Mouse (Mus musculus) liver, embryonic 15.5 days (tissue): ENCODE results near the gene Akap6. TPM values are rescaled to one million over a fixed set of nuclear protein-coding genes. Genes with fewer than 3 reads are reported as not detected.

Experiments used
- ATAC-seq: fragments of 200-750 bp; cut with Nextera tagmentation; 2 replicates; pipeline ENCODE4 v1.8.0; 2017; ENCODE audit warnings: moderate number of reproducible peaks, mild to moderate bottlenecking, moderate library complexity; ENCODE audit not compliant: insufficient read depth
- H3K27ac ChIP-seq: fragments of 300-500 bp; sonication (generic); replicated peaks from 2 replicates; pipeline ENCODE4 v1.5.1; 2015; ENCODE audit warnings: mild to moderate bottlenecking, inconsistent platforms
- H3K27me3 ChIP-seq: fragments of 300-500 bp; sonication (generic); 2 replicates; pipeline ENCODE4 v1.6.1; 2015; ENCODE audit warnings: mild to moderate bottlenecking, inconsistent platforms
- H3K36me3 ChIP-seq: fragments of 300-500 bp; sonication (generic); replicated peaks from 2 replicates; pipeline ENCODE4 v1.6.1; 2015; ENCODE audit warnings: moderate library complexity, mild to moderate bottlenecking, inconsistent platforms
- H3K4me1 ChIP-seq: fragments of 300-500 bp; sonication (generic); replicated peaks from 2 replicates; pipeline ENCODE4 v1.6.1; 2015; ENCODE audit warnings: inconsistent platforms
- H3K4me2 ChIP-seq: fragments of 300-500 bp; sonication (generic); 2 replicates; pipeline ENCODE4 v1.6.1; 2015; ENCODE audit warnings: moderate library complexity, mild to moderate bottlenecking, inconsistent platforms
- H3K4me3 ChIP-seq: fragments of 300-500 bp; sonication (generic); replicated peaks from 2 replicates; pipeline ENCODE4 v1.5.1; 2015; ENCODE audit warnings: mild to moderate bottlenecking, inconsistent platforms
- H3K9ac ChIP-seq: fragments of 300-500 bp; sonication (generic); 2 replicates; pipeline ENCODE4 v1.6.1; 2015; ENCODE audit warnings: moderate library complexity, mild to moderate bottlenecking, inconsistent platforms
- H3K9me3 ChIP-seq: fragments of 300-500 bp; sonication (generic); replicated peaks from 2 replicates; pipeline ENCODE4 v1.6.1; 2016; ENCODE audit warnings: inconsistent platforms
- WGBS: fragments of 180-500 bp; shearing (Covaris S2); methylation state at CpG from one replicate; pipeline ENCODE4 v1.1.7; 2015; ENCODE audit warnings: mixed read lengths; ENCODE audit not compliant: insufficient replicate concordance; 5-methylcytosine and 5-hydroxymethylcytosine counted together
- polyA plus RNA-seq: library from polyadenylated mRNA; unstranded; fragments of >200 nt; fragmentation: Nextera tagmentation; extraction: Ambion mirVana; gene quantifications from 2 replicates; pipeline ENCODE4 v1.2.1, GENCODE M21; 2015

Gene Akap6
- polyA plus RNA-seq, 1 experiment from 2014 or later: 0.05 TPM

GRCm38 (mm10) chr12:52925448-52925847 is 226.3 kb downstream of the Akap6 start:
- H3K4me2 ChIP-seq: no peak overlapping the region
- no peak for ATAC-seq
- no peaks in the 10 kb centered on the region for H3K36me3 ChIP-seq
- H3K27me3 ChIP-seq: no peaks in the 10 kb centered on the region
- H3K4me3 ChIP-seq: no peak overlapping the region
- WGBS: 64% methylated on average over 4 of the region's 4 CpGs
- H3K27ac ChIP-seq: no peak overlapping the region
- no peaks in the 10 kb centered on the region for H3K9me3 ChIP-seq
- H3K9ac ChIP-seq: no peak overlapping the region
- no peaks in the 10 kb centered on the region for H3K4me1 ChIP-seq

DNA sequence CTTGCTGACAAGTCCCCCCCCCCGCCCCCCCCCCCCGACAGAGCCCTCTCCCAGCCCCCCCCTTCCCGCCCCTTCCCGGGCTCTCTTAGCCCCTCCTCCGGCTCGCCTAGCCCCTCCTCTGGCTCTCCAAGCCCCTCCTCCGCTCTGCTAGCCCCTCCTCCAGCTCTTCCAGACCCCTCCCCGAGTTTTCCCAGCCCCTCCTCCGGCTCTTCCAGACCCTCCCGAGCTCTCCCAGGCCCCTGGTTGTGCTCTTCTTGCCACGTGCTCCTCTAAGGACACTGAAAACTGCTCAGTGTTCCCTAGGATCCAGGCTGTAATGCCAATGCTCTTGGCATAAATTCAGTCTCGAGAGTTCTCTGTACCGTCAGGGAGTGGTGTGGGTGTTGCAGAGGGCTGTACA is 234.6 kb downstream of the Akap6 start:
- no peak overlapping the region for H3K27ac ChIP-seq
- no peak for ATAC-seq
- 57% methylated on average over 6 of the region's 13 CpGs for WGBS
- no peaks in the 10 kb centered on the region for H3K36me3 ChIP-seq
- H3K4me1 ChIP-seq: no peaks in the 10 kb centered on the region
- no peaks in the 10 kb centered on the region for H3K27me3 ChIP-seq
- no peaks in the 10 kb centered on the region for H3K9me3 ChIP-seq
- H3K4me2 ChIP-seq: no peak overlapping the region
- no peak overlapping the region for H3K9ac ChIP-seq
- H3K4me3 ChIP-seq: no peak overlapping the region

- H3K27ac ChIP-seq: no peak overlapping the region
- no peak overlapping the region for H3K4me3 ChIP-seq
- H3K4me2 ChIP-seq: no peak overlapping the region
- H3K4me1 ChIP-seq: no peaks in the 10 kb centered on the region
- WGBS: 72% methylated on average over 3 of the region's 3 CpGs
- no peak for ATAC-seq
- H3K9me3 ChIP-seq: no peaks in the 10 kb centered on the region
- no peaks in the 10 kb centered on the region for H3K27me3 ChIP-seq
- no peak overlapping the region for H3K9ac ChIP-seq
- H3K36me3 ChIP-seq: no peaks in the 10 kb centered on the region
Observed at GRCm38 (mm10) chr12:52934989-52935388, 235.8 kb downstream of the Akap6 start.

- 59% methylated on average over 5 of the region's 5 CpGs for WGBS
- no peak overlapping the region for H3K9ac ChIP-seq
- H3K27me3 ChIP-seq: no peaks in the 10 kb centered on the region
- no peak for ATAC-seq
- no peaks in the 10 kb centered on the region for H3K36me3 ChIP-seq
- no peaks in the 10 kb centered on the region for H3K4me1 ChIP-seq
- H3K4me2 ChIP-seq: no peak overlapping the region
- no peak overlapping the region for H3K27ac ChIP-seq
- H3K9me3 ChIP-seq: no peaks in the 10 kb centered on the region
- H3K4me3 ChIP-seq: no peak overlapping the region
Observed at GRCm38 (mm10) chr12:52938786-52939185, 239.6 kb downstream of the Akap6 start.

GRCm38 (mm10) chr12:52939324-52939946 is 240.3 kb downstream of the Akap6 start:
- no peak overlapping the region for H3K9ac ChIP-seq
- H3K9me3 ChIP-seq: no peaks in the 10 kb centered on the region
- no peak overlapping the region for H3K4me3 ChIP-seq
- H3K4me1 ChIP-seq: no peaks in the 10 kb centered on the region
- no peak overlapping the region for H3K27ac ChIP-seq
- no peaks in the 10 kb centered on the region for H3K27me3 ChIP-seq
- no peak overlapping the region for H3K4me2 ChIP-seq
- no peak for ATAC-seq
- H3K36me3 ChIP-seq: no peaks in the 10 kb centered on the region
- 28% methylated on average over 15 of the region's 15 CpGs for WGBS

DNA sequence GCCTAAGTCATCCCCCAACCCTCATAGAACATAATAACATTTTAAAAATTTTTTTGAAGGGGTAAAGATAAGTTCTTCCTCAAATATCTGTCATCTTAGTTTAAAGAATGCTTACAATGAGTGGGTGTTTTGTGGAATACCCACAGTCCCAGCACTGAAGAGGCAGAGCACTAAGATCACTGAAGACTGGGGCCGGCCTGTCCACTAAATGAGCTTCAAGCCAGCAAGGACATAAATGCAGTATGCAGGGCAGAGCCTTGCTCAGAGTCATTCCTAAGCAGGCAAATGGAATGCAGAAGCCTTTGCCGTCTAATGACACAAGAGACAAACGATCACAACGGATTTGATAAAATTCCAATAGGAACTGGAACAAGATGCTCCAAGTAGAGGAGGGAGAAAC is 242.8 kb downstream of the Akap6 start:
- no peaks in the 10 kb centered on the region for H3K36me3 ChIP-seq
- no peak overlapping the region for H3K4me2 ChIP-seq
- H3K27me3 ChIP-seq: no peaks in the 10 kb centered on the region
- no peaks in the 10 kb centered on the region for H3K9me3 ChIP-seq
- 64% methylated on average over 4 of the region's 4 CpGs for WGBS
- no peaks in the 10 kb centered on the region for H3K4me1 ChIP-seq
- no peak overlapping the region for H3K9ac ChIP-seq
- H3K27ac ChIP-seq: no peak overlapping the region
- ATAC-seq: no peak
- H3K4me3 ChIP-seq: no peak overlapping the region

DNA sequence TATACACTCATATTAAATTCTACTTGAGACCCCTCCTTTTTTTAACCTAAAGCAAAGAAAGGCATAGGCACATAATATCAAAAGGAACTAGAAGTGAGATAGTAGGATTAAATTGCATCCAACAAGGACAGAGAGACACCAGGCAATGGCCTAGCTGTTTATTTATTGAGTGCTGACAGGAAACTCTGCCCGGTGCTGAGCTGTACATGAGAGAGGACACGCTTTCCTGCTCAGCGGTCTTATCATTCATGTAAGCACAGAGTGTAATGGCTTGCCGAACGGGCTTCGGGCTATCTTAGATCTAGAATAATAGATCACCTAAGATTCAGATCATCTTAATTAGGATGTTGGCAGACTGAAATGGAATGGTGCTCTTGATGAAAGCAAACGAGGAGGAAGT is 245.1 kb downstream of the Akap6 start:
- WGBS: 39% methylated on average over 7 of the region's 7 CpGs
- Histone ChIP-seq H3K4me2 (no peak overlapping the region), H3K4me3 (no peak overlapping the region), H3K36me3 (no peaks in the 10 kb centered on the region), H3K9ac (no peak overlapping the region), H3K27ac (no peak overlapping the region), H3K4me1 (no peaks in the 10 kb centered on the region), H3K9me3 (no peaks in the 10 kb centered on the region), H3K27me3 (no peaks in the 10 kb centered on the region)
- no peak for ATAC-seq

GRCm38 (mm10) chr12:52944949-52945348 is 245.8 kb downstream of the Akap6 start:
- 51% methylated on average over 2 of the region's 2 CpGs for WGBS
- no peaks in the 10 kb centered on the region for H3K36me3 ChIP-seq
- ATAC-seq: no peak
- H3K27ac ChIP-seq: no peak overlapping the region
- no peaks in the 10 kb centered on the region for H3K9me3 ChIP-seq
- H3K27me3 ChIP-seq: no peaks in the 10 kb centered on the region
- H3K4me3 ChIP-seq: no peak overlapping the region
- H3K4me1 ChIP-seq: no peaks in the 10 kb centered on the region
- H3K9ac ChIP-seq: no peak overlapping the region
- no peak overlapping the region for H3K4me2 ChIP-seq

DNA sequence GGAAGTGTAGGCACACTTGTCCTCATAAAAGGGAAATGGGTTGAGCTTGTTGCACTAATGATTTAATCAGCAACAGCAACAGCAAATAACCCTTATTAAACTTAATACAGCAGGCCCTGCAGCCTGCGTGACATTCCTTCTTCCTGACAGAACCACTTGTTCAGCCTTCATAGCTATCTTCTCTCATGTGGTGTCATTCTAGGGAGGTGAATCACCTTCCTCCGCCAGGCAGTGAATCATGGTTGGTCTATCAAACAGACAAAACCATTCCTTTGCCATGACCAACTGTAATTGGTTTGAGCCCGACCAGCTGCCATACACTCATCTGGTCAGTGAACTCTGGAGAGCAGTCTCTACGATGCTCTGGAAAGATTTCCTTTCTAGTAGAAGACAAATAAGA is 251.5 kb downstream of the Akap6 start:
- Histone ChIP-seq H3K27ac (no peak overlapping the region), H3K36me3 (no peaks in the 10 kb centered on the region)

DNA sequence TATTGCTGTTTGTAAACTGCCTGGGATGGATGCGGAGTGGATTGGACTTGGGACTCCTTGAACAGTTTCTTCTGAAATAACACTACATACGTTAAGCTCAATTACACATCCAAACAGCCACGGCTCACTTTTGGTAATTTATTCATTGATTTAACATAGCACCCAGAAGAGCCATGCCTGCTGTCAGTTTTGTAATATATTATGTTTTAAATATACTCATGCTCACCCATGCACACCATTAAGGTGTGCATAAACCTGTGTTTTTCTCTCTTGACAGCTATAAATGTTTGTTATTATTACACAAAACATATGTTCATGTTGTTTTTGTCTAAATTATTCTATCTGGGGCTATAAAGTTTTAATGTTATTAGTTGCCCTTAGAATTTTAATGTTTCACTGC is 258.4 kb downstream of the Akap6 start:
- no peaks in the 10 kb centered on the region for H3K36me3 ChIP-seq
- no peak overlapping the region for H3K4me2 ChIP-seq
- H3K27ac ChIP-seq: no peak overlapping the region
- no peak overlapping the region for H3K9ac ChIP-seq
- H3K9me3 ChIP-seq: no peaks in the 10 kb centered on the region
- H3K4me3 ChIP-seq: no peak overlapping the region
- ATAC-seq: no peak
- 61% methylated on average over 3 of the region's 3 CpGs for WGBS
- H3K27me3 ChIP-seq: no peaks in the 10 kb centered on the region
- H3K4me1 ChIP-seq: no peaks in the 10 kb centered on the region

More for the DNA sequence above, 251.5 kb downstream of the Akap6 start:
- Histone ChIP-seq H3K4me2 (no peak overlapping the region), H3K9me3 (no peaks in the 10 kb centered on the region), H3K4me1 (no peaks in the 10 kb centered on the region), H3K4me3 (no peak overlapping the region), H3K9ac (no peak overlapping the region), H3K27me3 (no peaks in the 10 kb centered on the region)
- WGBS: 65% methylated on average over 4 of the region's 4 CpGs
- ATAC-seq: no peak

- no peak for ATAC-seq
- Histone ChIP-seq H3K4me1 (no peaks in the 10 kb centered on the region), H3K9ac (no peak overlapping the region), H3K4me3 (no peak overlapping the region), H3K27ac (no peak overlapping the region), H3K27me3 (no peaks in the 10 kb centered on the region), H3K9me3 (no peaks in the 10 kb centered on the region), H3K36me3 (no peaks in the 10 kb centered on the region), H3K4me2 (no peak overlapping the region)
- 20% methylated on average over 3 of the region's 3 CpGs for WGBS
Observed at GRCm38 (mm10) chr12:52957994-52958393, 258.8 kb downstream of the Akap6 start.

DNA sequence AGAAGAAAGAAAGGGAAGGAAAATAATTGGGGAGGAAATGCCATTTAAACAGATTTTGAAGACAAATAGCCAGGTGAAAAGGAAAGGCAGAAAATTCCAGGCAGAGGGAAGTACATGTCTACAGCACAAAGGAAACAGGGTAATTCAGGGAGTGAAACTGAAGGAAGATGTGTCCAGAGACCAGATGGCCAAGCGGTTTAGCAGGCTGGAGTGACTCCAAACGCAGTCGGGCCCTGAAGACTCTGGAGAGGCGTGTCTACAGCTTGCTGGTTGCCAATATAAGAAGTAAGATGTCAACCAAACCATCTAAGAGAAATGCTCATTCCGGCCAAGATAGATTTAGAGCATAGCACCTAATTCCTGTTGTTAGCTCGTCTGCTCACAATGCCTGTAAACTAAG is 292.6 kb downstream of the Akap6 start:
- H3K4me1 ChIP-seq: no peaks in the 10 kb centered on the region
- H3K9me3 ChIP-seq: no peaks in the 10 kb centered on the region
- H3K9ac ChIP-seq: no peak overlapping the region
- no peaks in the 10 kb centered on the region for H3K36me3 ChIP-seq
- no peak for ATAC-seq
- H3K4me3 ChIP-seq: no peak overlapping the region
- 62% methylated on average over 6 of the region's 6 CpGs for WGBS
- no peak overlapping the region for H3K27ac ChIP-seq
- no peak overlapping the region for H3K4me2 ChIP-seq
- H3K27me3 ChIP-seq: no peaks in the 10 kb centered on the region
